Mouse (Mus musculus) testis, adult 2 months (tissue): ENCODE measurements at regions not wholly inside any gene's neighbourhood (a gene's known extent, or its start where the extent isn't known, plus 50 kb on each side); places are given as distances from the start of the nearest gene placed in this dataset.

Experiments used
- CTCF ChIP-seq: fragments of 200-500 bp; IDR thresholded peaks from 2 replicates; pipeline ENCODE4 v1.5.1; 2012; ENCODE audit warnings: low read depth, mild to moderate bottlenecking, inconsistent platforms, low read length, moderate library complexity; ENCODE audit not compliant: control insufficient read depth, insufficient read depth, insufficient replicate concordance
- POLR2A ChIP-seq: fragments of 200-500 bp; IDR thresholded peaks from 2 replicates; pipeline ENCODE4 v1.6.1; 2012; ENCODE audit warnings: low read depth, mild to moderate bottlenecking, inconsistent platforms, low read length, moderate library complexity; ENCODE audit not compliant: control insufficient read depth

DNA sequence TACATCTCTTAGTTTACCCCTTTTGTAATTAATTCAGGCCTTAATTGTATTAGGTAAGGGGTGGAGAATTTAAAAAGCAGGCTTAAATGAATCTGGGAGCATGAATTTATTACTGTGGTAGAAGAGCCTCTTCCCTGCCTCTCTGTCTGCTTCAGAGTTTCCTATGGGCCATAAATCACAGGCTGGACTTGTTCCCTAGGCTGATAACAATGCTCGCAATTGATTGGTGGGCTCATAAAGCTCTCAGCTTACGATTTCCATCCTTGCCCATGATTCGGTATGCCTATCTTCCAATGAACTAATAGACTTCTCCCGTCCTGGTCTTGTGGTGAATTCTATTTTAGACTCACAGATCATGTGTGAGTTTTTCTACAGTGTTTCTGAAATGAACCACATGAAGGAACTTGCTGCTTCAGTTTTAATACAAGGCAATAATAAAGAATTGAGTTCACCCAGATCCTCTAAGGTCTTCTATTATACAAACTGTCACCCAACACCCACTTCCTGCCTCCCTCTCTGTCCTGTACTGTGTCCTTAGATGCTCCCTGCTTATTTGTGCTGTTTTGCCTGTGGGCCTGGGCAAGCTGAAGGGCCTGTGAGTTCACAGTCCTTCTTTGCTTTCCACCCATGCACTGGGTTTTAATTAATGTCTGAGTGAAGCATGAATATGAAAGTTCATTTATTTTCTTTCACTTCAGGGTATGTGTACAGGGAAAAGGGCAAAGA lies 772.4 kb upstream of the Api5 start:
- no peak for TF ChIP-seq CTCF
- no peak for TF ChIP-seq POLR2A
